Mouse (Mus musculus) midbrain, embryonic 14.5 days (tissue): ENCODE results near the gene Mgst2. TPM values are rescaled to one million over a fixed set of nuclear protein-coding genes. Genes with fewer than 3 reads are reported as not detected.
A peak's percentile ranks its signal among the peaks of the same experiment; 100 is the strongest.

ENCODE experiments used
- ATAC-seq: fragments of 200-750 bp; cut with Nextera tagmentation; 2 replicates; pipeline ENCODE4 v1.8.0; 2017; ENCODE audit warnings: moderate number of reproducible peaks, moderate library complexity; ENCODE audit not compliant: low FRiP score, low TSS enrichment
- DNase-seq: peaks from one replicate; pipeline ENCODE4 v3.0.0-alpha.2; 2015
- H3K27ac ChIP-seq: fragments of 300-500 bp; sonication (generic); replicated peaks from 2 replicates; pipeline ENCODE4 v1.5.1; 2014; ENCODE audit warnings: mild to moderate bottlenecking, low read depth, low read length, moderate library complexity
- H3K27me3 ChIP-seq: fragments of 300-500 bp; sonication (generic); 2 replicates; pipeline ENCODE4 v1.6.1; 2014; ENCODE audit warnings: low read length, control low read depth, mixed read lengths; ENCODE audit not compliant: control insufficient read depth, insufficient read depth
- H3K36me3 ChIP-seq: fragments of 300-500 bp; sonication (generic); 2 replicates; pipeline ENCODE4 v1.6.1; 2014; ENCODE audit warnings: low read length, control low read depth; ENCODE audit not compliant: control insufficient read depth, insufficient read depth
- H3K4me1 ChIP-seq: fragments of 300-500 bp; sonication (generic); 2 replicates; pipeline ENCODE4 v1.6.1; 2014; ENCODE audit warnings: mild to moderate bottlenecking, antibody characterized with exemption, low read length, control low read depth; ENCODE audit not compliant: control insufficient read depth, insufficient read depth
- H3K4me2 ChIP-seq: fragments of 300-500 bp; sonication (generic); 2 replicates; pipeline ENCODE4 v1.6.1; 2014; ENCODE audit warnings: mild to moderate bottlenecking, low read length, moderate library complexity
- H3K4me3 ChIP-seq: fragments of 300-500 bp; sonication (generic); replicated peaks from 2 replicates; pipeline ENCODE4 v1.5.1; 2014; ENCODE audit warnings: low read depth, low read length
- H3K9ac ChIP-seq: fragments of 300-500 bp; sonication (generic); replicated peaks from 2 replicates; pipeline ENCODE4 v1.6.1; 2014; ENCODE audit warnings: mild to moderate bottlenecking, low read length, moderate library complexity
- H3K9me3 ChIP-seq: fragments of 300-500 bp; sonication (generic); 2 replicates; pipeline ENCODE4 v1.6.1; 2016; ENCODE audit warnings: low read length, control low read depth, mixed read lengths; ENCODE audit not compliant: control insufficient read depth
- WGBS: fragments of 180-500 bp; shearing (Covaris S2); extraction: QIAGEN DNeasy Blood & Tissue Kit; methylation state at CpG from one replicate; pipeline ENCODE4 v1.1.7; 2014; 5-methylcytosine and 5-hydroxymethylcytosine counted together
- polyA plus RNA-seq: library from polyadenylated mRNA; unstranded; fragments of >200 nt; fragmentation: Nextera tagmentation; extraction: Ambion mirVana; gene quantifications from 2 replicates; pipeline ENCODE4 v1.2.1, GENCODE M21; 2014

Gene Mgst2
- polyA plus RNA-seq = 0.46 and 0.86 TPM in 2 replicates

DNA sequence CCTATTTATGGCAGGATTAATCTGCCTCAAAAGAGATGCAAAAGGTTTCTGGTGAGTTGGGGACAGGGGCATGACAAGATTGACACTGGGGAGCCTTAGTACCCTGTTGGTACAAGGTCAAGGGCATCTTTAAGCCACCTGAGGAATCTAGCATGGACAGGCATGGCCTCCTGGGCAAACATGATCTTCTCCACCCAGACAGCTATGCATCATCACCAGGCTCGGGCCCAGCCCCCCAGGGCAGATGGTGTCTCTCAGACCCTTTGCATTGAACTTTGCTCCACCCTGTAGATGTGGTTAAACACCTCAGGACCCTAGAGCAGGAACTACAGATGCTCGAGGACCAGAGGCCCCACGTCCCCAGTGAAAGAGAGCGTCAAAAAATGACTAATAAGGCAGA lies at the start of gene Mgst2:
Mgst2 (plus strand) TSS at position 301 of the 400 bp plus-strand sequence.
- H3K27ac ChIP-seq = no peak within 1 kb of the TSS
- DNase-seq = no peak
- ATAC-seq = no peak
- H3K9me3 ChIP-seq = no peaks in the 10 kb centered on the region
- H3K27me3 ChIP-seq = no peaks in the 10 kb centered on the region
- no peaks in the 10 kb centered on the region for H3K4me1 ChIP-seq
- WGBS = 69% methylated on average over 4 of the region's 4 CpGs
- H3K4me2 ChIP-seq = no peak within 1 kb of the TSS
- no peaks in the 10 kb centered on the region for H3K36me3 ChIP-seq
- no peak within 1 kb of the TSS for H3K4me3 ChIP-seq
- no peak within 1 kb of the TSS for H3K9ac ChIP-seq

DNA sequence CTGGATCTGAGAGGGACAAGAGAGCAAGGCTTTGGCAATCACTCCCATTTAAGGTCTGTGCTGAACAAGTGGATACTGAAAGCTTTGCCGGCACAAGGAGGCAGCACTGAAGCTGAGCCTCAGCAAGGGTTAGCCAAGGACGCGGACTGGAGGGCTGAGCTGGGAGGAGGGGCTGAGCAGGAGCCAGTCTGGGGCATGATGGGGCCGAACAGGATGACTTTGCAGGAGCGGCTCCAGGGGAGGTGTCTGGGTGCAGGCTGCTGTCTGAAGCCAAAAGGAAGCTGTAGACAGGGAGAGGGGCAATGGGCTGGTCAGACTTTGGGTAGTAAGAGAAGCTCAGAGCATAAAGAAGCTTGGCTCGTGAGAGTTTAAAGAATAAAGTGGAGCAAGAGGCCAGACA lies 48.2 kb upstream of the Mgst2 start:
- WGBS = 7% methylated on average over 6 of the region's 6 CpGs
- Histone ChIP-seq H3K36me3 (no peaks in the 10 kb centered on the region), H3K9ac (no peak overlapping the region), H3K27me3 (no peaks in the 10 kb centered on the region), H3K9me3 (no peaks in the 10 kb centered on the region), H3K4me3 (no peak overlapping the region), H3K4me1 (no peaks in the 10 kb centered on the region), H3K4me2 (no peak overlapping the region), H3K27ac (no peak overlapping the region)
- ATAC-seq (no peak), DNase-seq (peak; percentile 67)

DNA sequence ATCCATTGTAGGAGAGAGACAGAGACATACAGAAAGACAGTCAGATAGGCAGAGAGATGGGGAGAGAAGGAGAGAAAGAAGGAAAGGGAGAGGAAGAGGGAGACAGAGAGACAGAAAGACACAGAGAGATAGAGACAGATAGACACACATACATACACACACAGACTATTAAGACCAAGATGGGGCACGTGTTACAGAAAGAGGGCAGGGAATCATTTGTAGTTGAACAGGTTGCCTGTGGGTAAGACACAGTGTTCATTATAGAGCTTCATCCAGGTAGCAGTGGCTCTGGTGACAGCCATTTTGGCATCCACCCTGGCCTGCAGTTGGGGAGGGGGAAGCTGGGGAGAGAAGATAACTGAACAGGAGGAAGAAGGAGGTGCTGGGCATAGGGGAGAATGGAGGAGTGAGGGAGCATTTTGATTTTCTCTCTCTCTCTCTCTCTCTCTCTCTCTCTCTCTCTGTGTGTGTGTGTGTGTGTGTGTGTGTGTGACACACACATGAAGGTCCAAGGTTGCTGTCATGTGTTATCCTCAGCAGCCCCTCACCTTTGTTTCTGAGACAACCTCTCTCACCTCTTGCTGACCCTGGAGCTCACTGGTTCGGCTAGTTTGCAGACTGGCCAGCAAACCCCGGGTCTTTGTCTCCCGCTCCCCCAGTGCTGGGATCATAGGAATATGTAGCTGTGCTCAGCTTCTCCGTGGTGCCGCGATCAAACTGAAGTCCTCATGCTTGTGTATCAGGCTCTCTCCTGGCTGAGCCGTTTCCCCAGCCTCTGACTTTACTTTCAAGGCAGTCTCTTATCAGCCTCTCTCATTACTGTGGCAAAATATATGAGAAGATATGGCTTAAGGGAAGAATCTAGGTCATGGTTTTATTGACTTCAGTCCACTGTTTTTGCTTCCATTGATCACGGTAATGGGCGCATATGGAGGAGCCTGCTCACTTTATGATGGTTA lies 47.5 kb upstream of the Mgst2 start:
- Histone ChIP-seq H3K9ac (no peak overlapping the region), H3K27me3 (no peaks in the 10 kb centered on the region), H3K27ac (no peak overlapping the region), H3K9me3 (no peaks in the 10 kb centered on the region), H3K4me2 (no peak overlapping the region), H3K36me3 (no peaks in the 10 kb centered on the region), H3K4me1 (no peaks in the 10 kb centered on the region), H3K4me3 (no peak overlapping the region)
- DNase-seq (no peak), ATAC-seq (no peak)
- 88% methylated on average over 10 of the region's 10 CpGs for WGBS

DNA sequence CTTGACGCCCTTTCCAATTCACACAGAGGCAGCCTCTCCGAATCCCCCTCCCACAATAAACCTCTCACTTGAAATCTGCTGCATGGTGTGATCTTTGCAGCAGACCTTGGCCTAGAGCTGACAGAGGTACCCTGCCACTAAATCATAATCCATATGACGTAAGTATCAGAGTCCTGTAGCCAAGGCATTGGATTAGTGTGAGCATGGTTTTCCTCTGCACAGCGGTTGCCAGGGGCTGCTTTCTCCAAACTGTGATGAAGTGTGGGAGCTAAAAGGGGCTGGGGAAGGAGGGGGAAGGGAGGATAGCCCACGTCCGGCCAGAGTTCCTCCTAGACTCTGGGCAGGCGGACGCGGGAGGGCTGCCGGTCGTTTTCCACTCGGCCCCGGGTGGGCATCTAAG lies 45.9 kb upstream of the Mgst2 start:
- H3K4me3 ChIP-seq = no peak overlapping the region
- no peaks in the 10 kb centered on the region for H3K9me3 ChIP-seq
- DNase-seq (peak; percentile 18), ATAC-seq (no peak)
- no peak overlapping the region for H3K4me2 ChIP-seq
- no peaks in the 10 kb centered on the region for H3K4me1 ChIP-seq
- H3K36me3 ChIP-seq = no peaks in the 10 kb centered on the region
- H3K27ac ChIP-seq = no peak overlapping the region
- H3K27me3 ChIP-seq = no peaks in the 10 kb centered on the region
- 67% methylated on average over 13 of the region's 13 CpGs for WGBS
- H3K9ac ChIP-seq = no peak overlapping the region

DNA sequence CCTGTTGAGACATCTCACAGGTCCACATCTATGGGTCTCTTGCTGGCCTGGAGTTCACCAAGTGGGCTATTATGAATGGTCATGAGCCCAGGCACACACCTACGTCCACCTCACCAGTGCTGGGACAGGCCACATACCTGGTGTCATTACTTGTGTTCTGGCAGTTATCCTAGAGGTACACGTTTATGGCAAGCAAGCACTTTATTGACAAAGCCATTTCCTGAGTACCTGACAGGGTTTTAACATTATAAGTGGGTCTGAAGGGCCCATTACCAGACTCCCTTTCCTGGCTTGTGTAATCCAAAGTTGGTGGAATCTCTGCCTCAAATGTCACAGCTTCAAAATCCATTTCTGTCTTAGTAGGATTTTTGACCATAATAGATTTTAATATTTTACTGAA lies 36.2 kb upstream of the Mgst2 start:
- WGBS = 82% methylated on average over 2 of the region's 2 CpGs
- Histone ChIP-seq H3K9me3 (no peaks in the 10 kb centered on the region), H3K27ac (no peak overlapping the region), H3K4me3 (no peak overlapping the region), H3K9ac (no peak overlapping the region), H3K4me2 (no peak overlapping the region), H3K27me3 (no peaks in the 10 kb centered on the region), H3K36me3 (no peaks in the 10 kb centered on the region), H3K4me1 (no peaks in the 10 kb centered on the region)
- ATAC-seq = no peak
- DNase-seq = no peak

DNA sequence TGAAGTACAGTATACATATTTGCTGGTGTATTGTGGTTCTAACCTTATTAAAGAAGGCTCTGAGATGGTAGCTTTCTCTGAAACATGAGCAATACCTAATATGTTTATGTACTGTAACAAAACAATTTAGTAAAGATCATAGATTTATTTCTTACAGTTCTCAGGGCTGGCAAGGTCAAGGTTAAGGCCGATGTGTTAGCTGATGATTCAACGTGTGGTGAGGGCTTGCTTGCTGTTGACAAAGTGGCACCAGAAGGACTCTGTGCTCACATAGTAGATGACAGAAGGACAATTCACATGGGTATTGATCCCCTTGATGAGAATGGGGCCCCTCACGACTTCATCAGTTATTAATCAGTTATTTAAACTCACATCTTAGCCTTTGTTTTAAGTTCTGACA lies 32.4 kb upstream of the Mgst2 start:
- H3K36me3 ChIP-seq = no peaks in the 10 kb centered on the region
- H3K27ac ChIP-seq = no peak overlapping the region
- ATAC-seq = no peak
- H3K9me3 ChIP-seq = 0 out of 2 replicates have a peak, but pooled peaks cover 11% of the 10 kb centered on the region
- WGBS = 85% methylated on average over 3 of the region's 3 CpGs
- no peak overlapping the region for H3K9ac ChIP-seq
- H3K4me1 ChIP-seq = no peaks in the 10 kb centered on the region
- no peak overlapping the region for H3K4me2 ChIP-seq
- no peak overlapping the region for H3K4me3 ChIP-seq
- no peak for DNase-seq
- no peaks in the 10 kb centered on the region for H3K27me3 ChIP-seq

DNA sequence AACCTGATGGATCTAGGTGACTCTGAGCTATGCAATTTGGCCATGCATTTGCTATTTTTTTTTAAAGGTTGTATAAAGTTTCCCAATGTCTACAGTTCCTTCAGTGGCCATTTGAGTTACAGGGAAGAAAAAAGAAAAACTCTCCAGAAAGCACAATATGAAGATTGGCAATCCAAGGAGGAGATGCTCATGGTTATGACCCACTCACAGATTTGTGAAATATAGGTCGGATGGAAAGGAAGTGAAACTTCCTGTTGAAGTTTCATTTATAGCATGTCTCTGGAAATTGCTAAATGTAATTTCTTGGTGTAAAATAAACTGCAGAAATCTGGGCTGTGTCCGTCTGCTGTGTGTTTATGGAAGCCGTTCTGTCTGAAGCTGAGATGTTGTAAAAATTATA lies 31.2 kb upstream of the Mgst2 start:
- H3K27me3 ChIP-seq = no peaks in the 10 kb centered on the region
- H3K27ac ChIP-seq = no peak overlapping the region
- 0 out of 2 replicates have a peak, but pooled peaks cover 13% of the 10 kb centered on the region for H3K9me3 ChIP-seq
- no peaks in the 10 kb centered on the region for H3K4me1 ChIP-seq
- H3K9ac ChIP-seq = no peak overlapping the region
- ATAC-seq (no peak), DNase-seq (no peak)
- 86% methylated on average over 3 of the region's 3 CpGs for WGBS
- no peak overlapping the region for H3K4me3 ChIP-seq
- no peaks in the 10 kb centered on the region for H3K36me3 ChIP-seq
- H3K4me2 ChIP-seq = no peak overlapping the region

DNA sequence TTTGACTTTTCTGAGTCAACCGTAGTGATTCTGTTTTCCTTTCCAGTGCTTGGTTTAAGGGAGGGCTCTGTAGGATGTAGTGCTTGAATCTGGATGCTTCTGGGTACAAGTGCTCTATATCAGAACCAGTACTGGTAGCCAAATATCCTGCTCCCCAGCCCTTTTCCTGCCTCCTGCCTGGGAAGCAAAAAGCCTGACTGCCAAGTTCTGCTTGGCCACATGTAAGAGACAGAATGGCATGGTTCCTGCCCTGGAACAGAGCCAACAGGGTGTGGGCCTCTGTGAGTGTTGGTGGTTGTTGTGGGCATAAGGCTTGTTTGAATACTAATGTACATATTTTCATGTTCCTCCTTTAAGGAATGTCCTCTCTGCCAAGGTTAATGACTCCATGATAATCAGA lies 29.4 kb upstream of the Mgst2 start:
- Histone ChIP-seq H3K9me3 (0 out of 2 replicates have a peak, but pooled peaks cover 13% of the 10 kb centered on the region), H3K9ac (no peak overlapping the region), H3K4me1 (no peaks in the 10 kb centered on the region), H3K27me3 (no peaks in the 10 kb centered on the region), H3K36me3 (no peaks in the 10 kb centered on the region), H3K4me3 (no peak overlapping the region), H3K27ac (no peak overlapping the region), H3K4me2 (no peak overlapping the region)
- WGBS = 92% methylated on average over 1 of the region's 1 CpGs
- DNase-seq = no peak
- ATAC-seq = no peak

DNA sequence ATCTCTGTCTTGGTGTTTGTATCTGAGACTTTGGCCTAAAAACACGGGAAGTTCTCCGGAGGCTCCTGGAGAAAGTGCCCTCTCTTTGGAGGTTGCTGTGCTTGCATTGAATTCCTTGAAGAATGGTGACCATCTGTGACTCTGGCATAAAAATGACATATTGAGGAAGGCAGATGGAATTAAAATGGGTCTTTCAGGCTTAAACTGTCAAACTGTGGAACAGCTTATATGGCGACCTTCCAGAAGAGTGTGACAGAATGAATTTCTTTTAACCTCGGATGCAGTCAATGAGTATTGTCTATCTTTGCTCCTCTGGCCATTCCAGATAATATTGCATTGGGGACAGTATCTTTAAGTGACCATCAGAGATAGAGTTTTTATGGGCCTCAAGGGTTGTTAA lies 28.2 kb upstream of the Mgst2 start:
- H3K27me3 ChIP-seq = no peaks in the 10 kb centered on the region
- H3K36me3 ChIP-seq = no peaks in the 10 kb centered on the region
- ATAC-seq = no peak
- H3K4me3 ChIP-seq = no peak overlapping the region
- no peak overlapping the region for H3K9ac ChIP-seq
- 0 out of 2 replicates have a peak, but pooled peaks cover 13% of the 10 kb centered on the region for H3K9me3 ChIP-seq
- 92% methylated on average over 4 of the region's 4 CpGs for WGBS
- H3K27ac ChIP-seq = no peak overlapping the region
- no peaks in the 10 kb centered on the region for H3K4me1 ChIP-seq
- DNase-seq = no peak
- H3K4me2 ChIP-seq = no peak overlapping the region
